Mouse (Mus musculus) lung, postnatal 4 days (tissue): ENCODE results near the gene Zdhhc17.

Source experiments
- DNase-seq, 2 experiments: peaks; one replicate each; pipeline ENCODE4 v3.0.0; 2021

Zdhhc17 gene

GRCm38 (mm10) chr10:111004220-111004619 lies 5.7 kb downstream of the Zdhhc17 start:
- no peak for DNase-seq

DNA sequence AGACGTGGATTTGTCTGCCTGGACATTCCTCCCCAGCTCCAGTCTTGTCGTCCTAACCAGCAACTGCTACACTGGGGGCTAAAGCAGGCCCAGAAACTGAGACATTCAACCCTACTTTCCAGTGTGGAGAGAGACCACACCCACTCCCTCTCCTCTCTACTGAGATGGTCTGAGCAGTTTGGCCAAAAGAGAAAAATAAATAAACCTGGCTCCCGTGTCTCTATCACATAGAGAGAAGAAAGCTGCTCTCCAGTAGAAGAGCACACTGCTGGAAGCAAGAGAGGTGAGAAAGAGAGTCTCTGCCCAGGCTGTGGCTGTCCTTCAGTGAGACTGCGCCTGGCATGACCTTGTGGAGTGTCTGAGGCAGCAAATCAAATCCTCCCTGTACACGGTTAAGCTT lies 10.7 kb downstream of the Zdhhc17 start:
- no peak for DNase-seq

DNA sequence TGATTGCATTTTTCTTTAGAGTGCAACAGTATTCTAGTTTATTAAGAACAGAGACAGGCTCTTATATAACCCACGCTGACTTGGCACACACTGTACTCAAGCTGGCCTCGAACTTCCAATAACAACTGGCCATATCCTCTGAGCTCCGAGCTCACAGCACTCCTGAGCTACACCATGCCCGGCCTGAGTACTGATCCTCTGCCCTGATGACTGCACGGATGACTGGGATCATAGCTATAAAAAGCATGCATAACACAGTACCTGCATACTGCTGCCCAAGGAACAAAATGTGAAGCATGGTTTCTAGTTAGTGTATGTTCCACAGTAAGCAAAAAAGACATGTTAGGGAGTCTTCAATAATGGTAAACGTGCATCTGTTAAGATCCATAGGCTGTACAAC lies 12.8 kb downstream of the Zdhhc17 start:
- DNase-seq: no peak

- DNase-seq: no peak
Observed at GRCm38 (mm10) chr10:110994761-110995160, 15.2 kb downstream of the Zdhhc17 start.

- no peak for DNase-seq
Observed at GRCm38 (mm10) chr10:110993249-110993648, 16.7 kb downstream of the Zdhhc17 start.

DNA sequence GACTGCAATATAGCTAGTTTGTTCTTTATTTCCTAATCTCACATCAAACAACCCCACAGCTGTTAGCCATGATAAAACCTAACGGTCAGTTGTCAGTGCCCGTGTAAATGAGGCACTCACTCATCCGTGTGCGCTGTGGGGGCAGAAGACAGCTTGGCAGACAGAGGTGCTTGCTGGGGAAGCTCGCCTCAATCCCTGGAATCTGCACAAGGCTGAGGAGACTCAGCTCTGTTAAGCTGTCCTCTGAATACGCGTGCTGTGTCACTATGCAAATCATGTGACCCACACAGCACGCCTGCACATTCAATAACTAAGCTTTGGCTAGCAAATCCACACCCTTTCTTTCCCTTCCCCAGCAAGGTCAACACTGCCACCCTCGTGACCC lies 17.9 kb downstream of the Zdhhc17 start:
- DNase-seq: no peak

GRCm38 (mm10) chr10:110991307-110992046 lies 18.5 kb downstream of the Zdhhc17 start:
- no peak for DNase-seq

DNA sequence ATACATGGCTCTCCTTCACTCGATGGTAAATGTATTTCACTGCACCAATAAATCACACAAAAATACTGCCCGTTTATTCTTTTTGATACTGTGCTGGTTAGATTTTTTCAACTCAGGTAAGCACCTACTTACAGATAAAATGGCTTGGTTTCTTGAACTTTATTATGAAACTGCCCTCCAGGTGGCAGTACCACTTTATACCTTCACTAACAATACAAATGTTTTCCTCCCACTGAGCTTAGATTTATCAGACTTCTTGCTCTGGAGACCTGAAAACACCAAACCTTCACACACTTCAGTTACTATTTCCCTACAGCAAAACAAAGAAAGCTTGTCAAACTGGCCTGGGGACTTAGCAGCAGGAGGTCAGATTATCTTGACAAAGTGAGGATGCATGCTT lies 20.2 kb downstream of the Zdhhc17 start:
- DNase-seq: no peak

DNA sequence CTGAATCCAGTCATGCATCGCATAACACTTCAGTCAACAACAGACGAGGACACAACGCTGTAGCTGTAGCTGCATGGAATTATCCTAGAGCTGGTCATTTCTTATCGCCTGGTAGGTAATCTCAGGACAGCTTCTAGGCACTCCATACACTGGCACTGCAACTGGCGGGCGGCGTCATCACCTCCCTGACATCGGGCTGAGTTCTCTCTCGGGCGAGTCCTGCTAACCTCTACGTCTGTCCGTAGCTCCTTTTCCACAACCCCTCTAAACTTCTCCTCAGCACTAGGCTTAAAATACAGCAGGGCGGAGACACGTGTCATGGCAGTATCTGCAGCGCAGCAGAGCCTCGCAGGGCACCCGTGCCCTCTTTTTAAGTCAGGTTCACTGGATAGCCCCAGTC lies 23.3 kb downstream of the Zdhhc17 start:
- DNase-seq: no peak

GRCm38 (mm10) chr10:110982771-110983170 lies 27.2 kb downstream of the Zdhhc17 start:
- no peak for DNase-seq

GRCm38 (mm10) chr10:110980441-110980840 lies 29.5 kb downstream of the Zdhhc17 start:
- no peak for DNase-seq

DNA sequence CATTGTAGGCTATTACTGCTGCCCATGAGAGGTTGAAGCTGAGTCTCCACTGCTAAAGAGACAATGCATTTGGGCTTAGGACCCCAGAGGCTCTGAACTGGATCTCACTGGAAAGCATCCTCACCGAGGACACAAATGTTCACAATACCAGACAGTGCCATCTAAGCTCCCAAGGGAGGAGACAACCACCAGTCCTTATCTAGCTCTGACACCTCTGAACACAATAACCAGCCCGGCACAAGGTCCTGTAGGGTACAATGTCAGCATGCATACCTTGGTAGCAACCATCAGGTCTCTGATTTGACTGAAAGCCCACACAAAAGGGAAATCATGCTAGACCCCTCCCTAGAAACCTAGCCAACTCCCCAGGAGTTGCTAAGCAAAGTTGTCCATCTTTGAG lies 30.5 kb downstream of the Zdhhc17 start:
- no peak for DNase-seq

DNA sequence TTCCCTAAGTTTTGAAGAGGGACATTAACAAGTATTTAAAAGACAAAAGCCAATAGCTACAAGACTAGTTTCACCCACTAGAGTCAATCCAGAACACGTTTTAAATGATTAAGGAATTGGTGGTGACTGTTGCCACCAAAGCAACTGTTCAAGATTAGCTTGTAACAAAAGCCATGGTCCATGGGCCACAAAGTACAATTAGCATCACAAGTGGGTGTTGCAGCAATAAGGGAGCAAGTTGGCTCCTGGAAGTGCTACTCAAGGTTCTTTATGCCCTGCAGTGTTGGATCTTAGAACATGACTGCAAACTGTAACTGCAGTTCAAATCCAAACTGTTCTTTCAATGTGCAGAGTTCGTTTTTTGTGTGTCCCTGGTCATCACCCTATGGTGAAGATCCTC lies 32.6 kb downstream of the Zdhhc17 start:
- no peak for DNase-seq

DNA sequence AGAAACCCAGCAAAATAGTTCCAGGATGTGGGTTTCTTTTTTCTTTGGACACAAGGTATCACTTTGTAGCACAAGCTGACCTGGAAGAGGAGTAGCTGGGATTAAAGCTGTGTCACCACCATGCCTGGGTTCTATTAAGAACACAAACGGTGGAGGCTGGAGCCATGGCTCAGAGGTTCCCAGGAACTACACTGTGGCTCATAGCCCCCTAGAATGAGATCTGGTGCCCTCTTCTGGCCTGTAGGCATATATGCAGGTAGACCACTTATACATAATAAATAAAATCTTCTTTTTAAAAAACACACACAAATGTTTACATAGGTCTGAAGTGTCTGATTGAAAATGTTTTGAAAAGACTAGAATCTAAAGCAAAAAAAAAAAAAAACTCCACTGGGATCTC lies 33.9 kb downstream of the Zdhhc17 start:
- DNase-seq: peak in 1 of 2 experiments; percentile 43

- no peak for DNase-seq
Observed at GRCm38 (mm10) chr10:110974885-110975284, 35.1 kb downstream of the Zdhhc17 start.

DNA sequence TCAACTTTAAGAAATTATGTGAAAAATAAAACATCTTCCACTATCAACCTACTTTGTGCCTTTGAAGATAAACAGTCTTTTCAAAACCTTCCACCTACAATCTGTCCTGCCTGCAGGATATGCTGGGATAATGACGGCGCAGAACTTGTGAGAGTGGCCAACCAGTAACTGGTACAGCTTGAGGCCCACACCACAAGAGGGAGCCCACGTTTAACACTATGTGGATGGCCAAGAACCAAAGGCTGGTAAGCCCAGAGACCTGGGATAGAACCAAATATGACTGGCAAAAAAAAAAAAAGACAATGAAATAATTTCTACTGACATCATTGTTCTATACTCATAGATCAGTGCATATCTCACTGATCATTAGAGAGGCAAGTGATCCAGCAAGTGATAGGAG lies 35.5 kb downstream of the Zdhhc17 start:
- DNase-seq: peak; percentile 39 to 46

- peak; percentile 40 to 41 for DNase-seq
Observed at GRCm38 (mm10) chr10:110971998-110972397, 37.9 kb downstream of the Zdhhc17 start.

GRCm38 (mm10) chr10:110971483-110971882 lies 38.5 kb downstream of the Zdhhc17 start:
- DNase-seq: no peak

GRCm38 (mm10) chr10:110971044-110971443 lies 38.9 kb downstream of the Zdhhc17 start:
- DNase-seq: no peak

- DNase-seq: no peak
Observed at GRCm38 (mm10) chr10:110962172-110962571, 47.8 kb downstream of the Zdhhc17 start.

GRCm38 (mm10) chr10:110960841-110961240 lies 49.1 kb downstream of the Zdhhc17 start:
- no peak for DNase-seq

DNA sequence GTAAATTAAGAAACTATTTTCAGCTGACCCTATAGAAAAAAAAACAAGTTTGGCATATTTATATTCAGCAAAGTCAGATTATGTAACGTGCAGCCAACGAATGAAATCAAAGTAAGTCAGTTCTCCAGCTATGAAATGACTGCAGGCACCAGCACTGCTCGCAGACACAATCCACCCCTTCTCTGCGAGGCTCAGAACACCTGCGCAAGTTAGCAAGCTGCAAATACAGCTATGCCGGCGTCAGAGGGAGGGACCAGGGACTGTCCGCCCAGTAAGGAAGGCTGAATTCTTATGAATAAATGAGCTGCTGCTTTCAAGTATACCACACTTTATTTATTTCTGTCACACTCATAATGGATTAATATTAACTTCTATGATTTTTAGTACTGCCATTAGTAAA lies 50.2 kb downstream of the Zdhhc17 start:
- no peak for DNase-seq

DNA sequence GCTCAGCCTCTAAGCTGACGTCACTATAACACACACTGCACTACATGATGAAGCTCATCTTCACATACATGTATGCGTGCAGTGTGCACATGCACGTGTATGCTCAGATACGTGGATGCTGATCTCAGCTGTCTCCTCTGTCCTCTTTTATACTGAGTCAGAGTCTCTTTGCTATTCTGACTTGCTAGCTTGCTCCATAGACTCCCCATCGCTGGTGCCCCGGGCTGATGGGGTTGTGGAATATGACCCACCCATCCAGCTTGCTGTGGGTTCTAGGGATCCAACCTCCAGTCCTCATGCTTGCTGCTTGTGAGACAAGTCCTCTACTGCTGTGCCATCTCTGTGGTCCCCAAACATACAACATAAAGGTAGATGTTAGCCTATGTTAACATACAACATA lies 51.1 kb downstream of the Zdhhc17 start:
- DNase-seq: no peak

DNA sequence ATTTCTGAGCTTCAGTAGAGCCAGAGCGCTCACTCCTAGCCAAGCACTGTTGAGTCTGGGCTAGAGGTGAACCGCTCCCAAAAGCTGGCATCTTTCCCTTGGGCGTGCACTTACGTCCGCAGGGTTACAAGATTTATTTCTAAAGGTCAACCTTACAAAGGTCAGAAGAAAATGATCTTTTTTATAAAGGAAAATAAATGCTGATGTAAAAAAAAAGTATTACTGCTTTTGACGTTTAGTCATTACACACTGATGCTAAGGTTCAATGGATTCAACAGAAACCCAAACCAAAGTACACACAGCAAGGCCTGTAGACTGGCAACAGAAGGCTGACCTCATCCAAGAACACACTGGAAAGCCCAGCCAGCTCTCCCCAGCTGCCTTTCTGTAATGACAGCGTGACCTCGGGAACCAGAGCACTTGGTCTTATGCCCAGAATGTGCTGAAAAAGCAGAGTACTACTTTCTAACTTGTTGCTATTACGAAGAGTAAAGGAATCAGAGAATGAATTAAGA lies 56.9 kb downstream of the Zdhhc17 start:
- peak; percentile 69 to 88 for DNase-seq

DNA sequence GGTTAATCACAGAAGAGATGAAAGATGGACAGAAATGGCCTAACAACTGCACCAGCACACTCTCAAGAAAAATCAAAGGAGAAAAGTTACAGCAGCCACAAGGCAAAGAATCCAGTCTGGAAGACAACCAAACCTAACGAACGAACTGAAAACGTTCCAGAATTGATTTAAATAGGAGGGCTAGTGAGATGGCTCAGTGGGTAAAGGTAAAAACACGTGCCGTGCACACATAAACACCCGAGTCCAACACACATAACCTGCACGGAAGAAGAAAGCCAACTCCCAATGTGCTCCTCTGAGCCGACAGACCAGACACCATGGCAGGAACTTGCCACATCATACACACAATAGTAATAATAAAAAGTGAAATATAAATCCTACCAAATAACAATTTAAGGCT lies 57.7 kb downstream of the Zdhhc17 start:
- no peak for DNase-seq
